Mouse (Mus musculus) CD8-positive naive resting alpha-beta T cell, adult 2 months (primary cell): ENCODE results near the gene Fhod1.

Source experiments
- DNase-seq, 2 experiments: peaks; one replicate each; pipeline ENCODE4 v3.0.0; 2022; ENCODE audit warnings: low read depth in 2 of 2, low spot score in 2 of 2

The Fhod1 gene

DNA sequence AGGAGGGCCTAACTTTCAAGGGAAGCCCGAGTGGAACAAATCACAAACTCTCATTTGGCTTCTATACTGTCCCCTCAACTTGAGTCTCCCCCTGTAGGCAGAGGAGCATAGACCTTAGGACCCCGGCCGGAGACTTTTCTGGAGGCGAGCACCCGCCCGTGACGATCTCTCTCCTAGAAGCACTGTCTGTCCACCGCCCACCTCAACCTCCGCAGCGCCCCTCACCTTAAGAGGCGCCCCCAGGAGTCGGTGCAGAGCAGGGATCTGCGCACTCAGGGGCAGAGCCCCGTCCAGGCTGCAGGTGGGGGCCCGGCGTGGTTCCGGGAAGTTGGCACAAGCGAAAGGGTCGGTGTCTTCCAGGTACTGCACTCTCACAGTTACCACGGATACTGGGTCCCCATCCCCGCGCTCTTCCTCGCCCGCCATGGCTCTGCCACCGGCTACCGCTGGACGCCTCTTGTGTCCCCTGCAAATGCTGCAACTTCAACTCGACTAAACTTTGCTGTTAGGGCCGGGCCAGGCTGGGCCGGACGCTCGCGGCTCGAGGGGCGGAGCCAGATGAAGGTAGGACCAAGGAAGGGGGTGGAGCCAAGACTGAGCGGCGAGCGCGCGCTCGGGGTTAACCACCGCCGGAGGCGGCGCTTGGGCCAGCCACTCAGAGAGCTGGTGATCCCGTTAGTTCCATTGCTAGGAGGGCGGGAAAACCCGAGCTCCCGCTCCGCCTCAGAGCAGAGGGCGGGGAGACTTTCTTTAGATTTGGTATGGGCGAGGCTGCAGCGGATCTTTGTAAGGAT is at the start of gene Fhod1:
Gene Fhod1 (minus strand): TSS at position 526 of the 794 bp plus-strand sequence.
- peak; percentile 64 for DNase-seq

- no peak for DNase-seq
Measured at GRCm38 (mm10) chr8:105393915-105394314, 46.2 kb upstream of the Fhod1 start.

- DNase-seq: no peak
Measured at GRCm38 (mm10) chr8:105393089-105393787, 45.5 kb upstream of the Fhod1 start.

- no peak for DNase-seq
Measured at GRCm38 (mm10) chr8:105389096-105389495, 41.3 kb upstream of the Fhod1 start.

DNA sequence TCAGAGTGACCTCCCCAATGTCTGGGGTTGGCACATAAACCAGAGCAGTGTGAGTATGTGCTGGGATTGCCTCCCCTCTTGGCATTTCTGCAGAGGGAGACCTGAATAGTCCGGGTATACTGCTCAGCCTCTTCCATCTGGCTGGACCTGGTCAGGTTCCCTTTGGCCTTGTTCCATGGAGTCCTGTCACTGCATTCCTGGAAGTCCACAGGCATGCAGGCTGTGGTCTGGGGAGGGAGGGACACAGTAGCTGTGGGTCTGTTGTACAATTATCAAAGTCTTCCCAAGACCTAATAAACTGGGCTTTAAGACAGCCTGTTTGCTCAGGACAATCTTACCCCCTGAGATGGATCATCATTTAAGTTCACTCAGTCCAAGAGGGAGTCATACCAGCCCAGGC is 39.4 kb upstream of the Fhod1 start:
- no peak for DNase-seq

GRCm38 (mm10) chr8:105384070-105384469 is 36.3 kb upstream of the Fhod1 start:
- no peak for DNase-seq

DNA sequence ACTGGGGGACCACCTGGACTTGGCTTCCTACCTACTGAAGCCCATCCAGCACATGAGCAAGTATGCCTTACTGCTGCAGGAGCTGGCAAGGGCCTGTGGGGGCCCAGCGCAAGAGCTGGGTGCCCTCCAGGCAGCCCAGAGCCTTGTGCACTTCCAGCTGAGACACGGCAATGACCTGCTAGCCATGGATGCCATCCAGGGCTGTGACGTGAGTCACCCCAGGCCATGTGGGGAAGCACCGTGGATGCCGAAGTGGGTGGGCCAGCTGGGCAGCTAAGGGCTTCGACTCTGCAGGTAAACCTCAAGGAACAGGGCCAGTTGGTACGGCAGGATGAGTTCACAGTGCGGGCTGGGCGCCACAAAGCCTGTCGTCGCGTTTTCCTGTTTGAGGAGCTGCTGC is 32.6 kb upstream of the Fhod1 start:
- no peak for DNase-seq

DNA sequence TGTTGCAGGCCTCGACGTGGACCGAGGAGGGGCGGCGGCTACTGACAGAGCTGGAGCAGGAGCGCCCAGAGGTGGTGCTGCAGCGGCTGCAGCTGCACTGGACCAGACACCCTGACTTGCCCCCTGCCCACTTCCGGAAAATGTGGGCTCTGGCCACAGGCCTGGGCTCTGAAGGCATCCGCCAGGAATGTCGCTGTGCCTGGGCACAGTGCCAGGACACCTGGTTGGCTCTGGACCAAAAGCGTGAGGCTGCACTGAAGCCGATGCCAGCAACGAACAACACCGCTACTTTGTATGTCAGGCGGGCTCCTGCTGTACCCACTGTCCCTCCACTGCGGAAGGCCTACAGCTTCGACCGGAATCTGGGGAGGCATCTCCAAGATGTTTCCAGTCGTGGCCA is 30.9 kb upstream of the Fhod1 start:
- no peak for DNase-seq

DNA sequence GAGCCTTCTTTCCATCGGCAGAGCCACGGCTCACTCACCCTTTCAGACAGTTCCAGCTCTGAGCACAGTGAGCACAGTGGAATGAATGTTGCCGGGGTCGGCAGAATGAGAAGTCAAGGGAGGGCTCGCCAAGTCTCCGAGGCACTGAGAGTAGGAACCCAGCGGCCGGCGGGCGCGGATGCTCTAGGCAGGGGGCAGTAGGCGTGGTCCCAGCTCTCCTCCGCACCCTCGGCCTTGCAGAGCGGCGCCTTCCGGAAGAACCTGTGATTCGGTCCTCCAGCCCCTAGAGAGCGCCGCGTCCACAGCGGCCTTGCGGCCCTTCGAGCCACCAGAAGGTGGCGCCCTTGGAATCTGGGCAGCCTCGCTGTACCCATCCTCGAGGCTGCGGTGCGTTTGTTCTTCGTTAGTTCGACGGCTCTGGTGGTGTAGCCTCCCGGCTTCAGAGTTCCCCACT is 26.8 kb upstream of the Fhod1 start:
- peak in 1 of 2 experiments; percentile 22 for DNase-seq

DNA sequence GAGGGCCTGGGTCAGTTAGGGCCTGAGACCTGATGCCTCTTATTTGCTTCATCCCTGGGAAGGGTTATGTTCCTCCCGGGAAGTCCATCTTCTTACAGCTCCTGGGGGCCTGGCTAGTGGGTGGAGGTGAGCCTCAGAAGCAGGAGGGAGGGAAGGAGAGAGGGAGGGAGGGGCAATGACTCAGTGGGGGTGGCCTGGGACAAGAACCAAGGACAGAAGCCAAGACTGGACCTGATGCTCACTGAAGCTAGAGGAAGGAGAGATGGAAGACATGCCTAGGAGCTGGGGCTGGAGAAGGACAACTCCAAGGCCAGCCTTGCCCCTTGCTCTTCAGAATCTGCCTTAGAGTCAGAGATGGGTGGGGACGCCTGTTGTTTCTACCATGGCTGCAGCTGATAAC is 25.3 kb upstream of the Fhod1 start, which contains the start of gene Plekhg4:
Gene Plekhg4 (plus strand): TSS at position 243 of the 400 bp plus-strand sequence.
- no peak for DNase-seq

GRCm38 (mm10) chr8:105372473-105372872 is 24.7 kb upstream of the Fhod1 start:
- no peak for DNase-seq

DNA sequence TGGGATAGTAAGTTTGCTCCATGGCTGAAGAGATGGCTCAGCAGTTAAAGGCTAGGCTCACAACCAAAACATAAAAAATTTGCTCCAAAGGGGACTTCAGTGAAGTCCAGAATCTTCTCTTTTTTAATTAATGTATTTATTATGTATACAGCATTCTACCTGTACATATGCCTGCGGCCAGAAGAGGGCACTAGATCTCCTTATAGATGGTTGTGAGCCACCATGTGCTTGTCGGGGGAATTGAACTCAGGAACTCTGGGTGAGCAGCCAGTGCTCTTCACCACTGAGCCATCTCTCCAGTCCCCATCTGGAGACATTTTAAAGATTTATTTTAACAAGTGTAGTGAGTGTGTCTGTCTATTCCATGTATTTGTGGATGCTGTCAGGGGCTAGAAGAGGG is 19.4 kb upstream of the Fhod1 start:
- DNase-seq: no peak

- no peak for DNase-seq
Measured at GRCm38 (mm10) chr8:105361751-105362702, 14.3 kb upstream of the Fhod1 start.

GRCm38 (mm10) chr8:105359646-105360045 is 11.9 kb upstream of the Fhod1 start:
- no peak for DNase-seq

DNA sequence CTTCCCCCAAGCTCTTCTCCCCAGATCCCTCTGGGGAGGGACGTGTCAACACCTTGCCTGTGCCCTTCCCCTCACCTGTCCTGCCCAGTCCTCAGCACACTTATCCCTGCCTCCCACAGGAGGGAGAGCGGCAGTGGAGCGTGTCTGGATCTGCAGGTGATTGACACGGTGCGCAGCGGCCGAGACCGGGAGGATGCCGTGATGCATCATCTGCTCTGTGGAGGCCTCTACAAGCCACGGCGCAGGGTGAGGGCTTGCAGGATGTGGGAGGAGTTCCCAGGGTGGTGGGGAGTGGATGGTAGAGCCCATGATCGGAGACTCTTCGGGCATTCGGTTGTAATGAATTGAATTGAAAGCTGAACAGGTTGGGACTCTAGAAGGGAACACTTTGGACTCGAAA is 11.5 kb upstream of the Fhod1 start:
- DNase-seq: no peak

- no peak for DNase-seq
Measured at GRCm38 (mm10) chr8:105356681-105357080, 8.9 kb upstream of the Fhod1 start.

DNA sequence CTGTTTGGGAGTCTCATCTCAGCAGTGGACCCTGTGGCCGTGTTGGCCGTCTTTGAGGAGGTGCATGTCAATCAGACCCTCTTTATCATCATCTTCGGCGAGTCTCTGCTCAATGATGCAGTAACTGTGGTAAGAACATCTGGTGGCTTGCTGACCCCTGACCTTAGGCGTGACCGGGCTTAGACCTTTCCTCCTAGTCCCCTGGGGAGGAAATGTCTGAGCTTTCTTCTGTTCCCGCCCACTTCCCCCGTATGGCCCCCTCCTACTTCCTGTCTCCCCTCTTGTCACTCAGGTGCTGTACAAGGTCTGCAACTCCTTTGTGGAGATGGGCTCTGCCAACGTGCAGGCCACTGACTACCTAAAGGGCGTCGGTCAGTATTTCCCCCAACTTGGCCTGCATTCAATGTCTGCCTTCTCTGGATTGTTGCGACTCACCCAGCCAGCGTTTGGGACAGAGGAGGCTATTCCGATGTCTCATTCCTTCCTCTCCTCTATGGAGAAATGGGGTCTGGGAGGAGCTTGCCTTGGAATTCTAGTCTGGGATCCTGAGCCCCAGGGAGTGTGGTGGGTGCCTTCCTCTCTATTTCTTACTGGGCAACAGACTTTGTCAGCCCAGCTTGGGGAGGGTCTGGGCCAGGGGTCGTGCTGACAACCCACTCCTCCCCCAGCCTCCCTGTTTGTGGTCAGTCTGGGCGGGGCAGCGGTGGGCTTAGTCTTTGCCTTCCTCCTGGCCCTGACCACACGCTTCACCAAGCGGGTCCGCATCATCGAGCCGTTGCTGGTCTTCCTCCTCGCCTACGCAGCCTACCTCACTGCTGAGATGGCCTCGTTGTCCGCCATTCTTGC is 7.6 kb upstream of the Fhod1 start:
- DNase-seq: no peak

DNA sequence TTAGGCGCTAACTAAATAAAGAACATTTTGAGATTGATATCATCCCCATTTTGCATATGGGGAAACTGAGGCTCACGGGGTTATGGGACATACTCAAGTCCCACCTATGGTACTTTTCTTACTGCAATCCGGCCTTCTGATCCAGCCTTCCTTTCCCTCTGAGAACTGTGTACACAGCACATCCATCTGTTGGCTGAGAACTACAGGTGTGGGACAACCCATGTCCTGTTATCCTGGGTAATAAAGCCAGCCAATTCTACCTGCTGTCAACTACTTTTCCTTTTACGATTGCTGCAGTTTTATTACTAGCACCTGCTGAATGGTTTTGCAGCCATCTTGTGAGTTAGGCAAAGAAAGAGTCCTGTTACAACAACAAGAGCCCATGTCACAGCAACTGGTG is 6.8 kb upstream of the Fhod1 start:
- DNase-seq: no peak

DNA sequence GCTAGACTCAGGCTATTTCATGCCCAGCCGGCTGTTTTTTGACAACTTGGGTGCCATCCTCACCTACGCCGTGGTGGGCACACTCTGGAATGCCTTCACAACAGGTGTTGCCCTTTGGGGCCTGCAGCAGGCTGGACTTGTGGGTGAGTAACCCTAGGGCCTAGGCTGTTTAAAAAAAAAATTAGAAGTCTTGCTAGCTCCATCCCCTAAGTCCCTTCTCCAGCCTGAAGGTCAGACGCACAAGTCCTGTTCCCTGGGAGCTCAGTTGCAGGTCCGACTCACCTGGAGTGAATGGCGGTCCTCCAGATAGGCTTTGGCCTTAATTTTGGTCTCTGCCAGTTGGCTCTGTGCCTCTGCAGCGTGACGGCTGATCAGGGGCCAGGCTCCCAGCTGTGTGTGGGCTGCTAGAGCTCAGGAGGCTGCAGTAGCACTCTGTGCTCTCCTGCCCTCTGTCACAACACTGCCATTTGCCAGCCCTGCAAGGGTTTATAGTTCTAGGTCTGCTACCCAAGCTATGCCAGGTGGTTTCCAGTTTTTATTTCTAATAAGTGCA is 5.9 kb upstream of the Fhod1 start:
- no peak for DNase-seq

DNA sequence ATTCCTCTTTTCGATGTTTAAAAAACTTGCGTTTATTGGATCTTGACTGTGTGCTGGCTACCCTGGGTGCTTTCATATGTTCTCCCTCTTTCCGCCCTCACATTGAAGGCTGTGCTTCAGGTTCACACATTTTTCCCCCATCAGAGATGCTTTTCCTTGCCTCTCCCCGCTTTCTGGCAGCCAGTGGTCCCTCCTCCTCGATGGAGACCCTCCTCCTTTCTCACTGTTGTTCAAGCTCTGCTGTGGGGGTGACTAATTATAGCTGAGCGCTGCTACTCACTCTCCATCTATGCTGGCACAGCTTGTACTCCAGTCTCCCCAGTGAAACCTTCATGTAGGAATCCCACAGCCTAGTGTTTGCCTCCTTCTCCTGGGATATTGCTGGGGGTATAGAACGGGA is 2.4 kb upstream of the Fhod1 start:
- DNase-seq: no peak
